Mouse (Mus musculus): ENCODE results near the gene Slc16a2. TPM values are rescaled to one million over a fixed set of nuclear protein-coding genes. Genes with fewer than 3 reads are reported as not detected.

Slc16a2 gene
- total RNA-seq, 2 experiments from 2014 or later, result 1.5 to 6.0 TPM

- H3K4me3 ChIP-seq, result no peak overlapping the region
- no peak overlapping the region for H3K27ac ChIP-seq
- intact Hi-C loops (cut with DNase I), result no loop called here
- TF ChIP-seq CTCF (IDR thresholded peaks at IDR 0.05), result no peak
- DNase-seq, result peak; percentile 15
Observed at GRCm38 (mm10) chrX:103796961-103797360, 24.8 kb downstream of the Slc16a2 start.

- Histone ChIP-seq H3K4me3 (no peak overlapping the region), H3K27ac (no peak overlapping the region)
- no peak for TF ChIP-seq CTCF (IDR thresholded peaks at IDR 0.05)
- no peak for DNase-seq
- intact Hi-C loops (cut with DNase I), result no loop called here
Observed at GRCm38 (mm10) chrX:103795506-103795905, 26.3 kb downstream of the Slc16a2 start.

DNA sequence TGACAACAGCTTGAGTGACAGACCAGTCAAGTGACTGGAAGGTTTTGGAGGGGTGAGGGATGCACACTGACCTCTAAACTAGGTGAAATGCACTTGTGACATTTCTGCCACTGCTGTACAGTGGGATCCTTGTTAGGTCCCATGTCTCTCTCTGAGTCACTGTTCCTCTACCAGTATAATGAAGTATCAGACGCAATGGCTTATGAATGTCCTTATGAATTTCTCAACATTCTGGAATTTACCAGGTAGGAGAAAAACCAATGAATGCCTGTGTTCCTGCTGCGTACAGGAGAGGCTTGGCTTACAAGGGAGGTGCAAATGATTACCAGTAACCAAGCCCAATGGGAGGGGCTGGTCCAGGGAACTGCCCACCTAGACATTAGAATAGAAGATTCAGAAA, 30.5 kb downstream of the Slc16a2 start:
- H3K27ac ChIP-seq, result no peak overlapping the region
- no peak for DNase-seq
- no peak overlapping the region for H3K4me3 ChIP-seq
- no peak for TF ChIP-seq CTCF (IDR thresholded peaks at IDR 0.05)
- intact Hi-C loops (cut with DNase I), result no loop called here

DNA sequence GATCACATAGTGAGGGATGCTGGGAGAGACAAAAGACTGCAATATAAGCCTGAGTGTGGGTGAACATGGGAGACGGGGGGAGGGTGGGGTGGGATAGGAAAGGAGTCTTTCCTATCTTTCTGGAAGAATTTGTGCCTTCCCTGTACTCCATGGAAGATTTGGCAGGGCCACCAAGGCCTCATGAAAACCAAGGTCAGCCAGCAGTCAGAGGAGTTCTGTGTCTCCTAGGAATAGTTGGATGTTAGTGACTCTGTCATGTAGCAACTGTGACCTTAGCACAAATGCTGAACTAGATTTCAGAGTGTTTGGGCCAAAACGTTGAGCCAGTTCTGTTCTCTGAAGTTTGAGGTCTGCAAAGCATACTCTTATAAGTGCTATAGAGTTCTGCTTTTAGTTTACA, 36.1 kb downstream of the Slc16a2 start:
- peak; percentile 14 for DNase-seq
- Histone ChIP-seq H3K4me3 (no peak overlapping the region), H3K27ac (no peak overlapping the region)
- intact Hi-C loops (cut with DNase I), result no loop called here
- no peak for TF ChIP-seq CTCF (IDR thresholded peaks at IDR 0.05)

- H3K27ac ChIP-seq, result no peak overlapping the region
- intact Hi-C loops (cut with DNase I), result no loop called here
- no peak for DNase-seq
- no peak overlapping the region for H3K4me3 ChIP-seq
- no peak for TF ChIP-seq CTCF (IDR thresholded peaks at IDR 0.05)
Observed at GRCm38 (mm10) chrX:103776412-103776811, 45.4 kb downstream of the Slc16a2 start.

DNA sequence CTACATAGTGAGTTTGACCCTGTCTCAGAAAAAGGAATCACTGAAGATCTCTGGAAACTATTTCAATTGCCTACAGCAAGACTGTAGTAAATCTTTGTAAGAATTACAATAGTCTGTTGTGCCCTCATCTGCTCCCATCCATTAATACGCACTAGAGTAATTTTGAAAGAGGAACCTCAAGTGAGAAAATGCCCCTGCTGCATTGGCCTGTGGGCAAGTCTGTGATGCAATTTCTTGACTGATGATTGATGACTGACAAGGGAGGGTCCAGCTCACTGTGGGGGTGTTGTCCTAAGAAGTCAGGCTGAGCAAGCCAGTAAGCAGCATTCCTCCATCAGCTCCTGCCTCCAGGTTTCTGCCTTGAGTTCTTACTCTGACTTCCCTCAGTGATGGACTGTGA, 75.6 kb downstream of the Slc16a2 start:
- H3K4me3 ChIP-seq, result no peak overlapping the region
- no peak for DNase-seq
- no peak overlapping the region for H3K27ac ChIP-seq
- no peak for TF ChIP-seq CTCF (IDR thresholded peaks at IDR 0.05)
- intact Hi-C loops (cut with DNase I), result no loop called here

DNA sequence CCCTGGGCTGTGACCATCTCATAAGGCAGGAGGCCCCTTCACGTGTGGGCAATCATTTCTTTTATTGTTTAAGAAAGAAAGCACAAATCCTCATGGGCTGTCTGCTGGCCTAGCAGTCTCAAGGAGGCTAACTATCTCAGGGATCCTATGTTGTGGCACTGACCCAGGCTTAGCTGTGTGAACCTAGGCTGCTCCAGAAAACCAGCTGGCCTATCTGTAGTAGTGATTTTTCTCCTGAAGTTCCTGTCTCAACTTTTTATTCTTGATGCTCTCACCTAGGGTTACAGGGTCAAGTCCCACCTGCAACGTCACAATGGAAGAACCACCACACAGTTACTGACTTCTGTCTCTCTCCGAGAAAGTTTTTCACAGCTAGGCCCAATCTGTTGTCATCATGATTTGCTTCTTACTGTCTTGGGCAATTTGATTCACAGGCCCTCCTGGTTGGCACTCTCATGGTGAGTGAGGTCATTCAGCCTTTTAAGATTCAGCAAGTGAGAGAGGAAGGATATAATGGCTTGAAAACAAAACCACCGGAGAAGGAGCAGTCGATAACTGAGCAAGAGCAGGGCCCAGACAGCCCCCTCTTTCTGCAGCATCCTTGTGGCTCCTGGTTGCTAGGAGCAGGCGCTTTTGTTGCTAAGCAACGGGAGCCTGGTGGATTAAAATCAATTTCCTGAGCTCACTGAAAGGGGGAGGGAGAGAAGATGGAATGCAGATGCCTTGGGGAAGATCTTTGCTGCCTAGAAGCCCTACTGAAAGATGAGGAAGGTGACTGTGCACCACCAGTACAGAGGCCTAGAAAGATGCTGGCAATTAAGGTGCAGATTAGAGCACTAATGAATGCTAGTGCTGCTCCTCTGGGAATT, 77.4 kb downstream of the Slc16a2 start:
- DNase-seq, result no peak
- H3K4me3 ChIP-seq, result no peak overlapping the region
- intact Hi-C loops (cut with DNase I), result no loop called here
- no peak for TF ChIP-seq CTCF (IDR thresholded peaks at IDR 0.05)
- H3K27ac ChIP-seq, result no peak overlapping the region

DNA sequence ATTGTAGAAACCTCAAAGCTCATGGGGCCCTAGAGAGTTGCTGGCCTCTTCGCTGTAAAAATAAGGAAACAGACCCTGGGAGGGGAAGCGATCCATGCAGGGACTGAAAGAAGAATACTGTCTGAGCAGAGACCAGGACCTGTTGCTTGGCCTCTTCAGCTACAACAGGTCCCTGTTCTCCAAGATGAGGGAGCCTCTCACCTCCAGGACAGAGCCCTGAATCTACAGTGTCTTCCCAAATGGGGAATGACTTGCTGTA, 79.8 kb downstream of the Slc16a2 start:
- TF ChIP-seq CTCF (IDR thresholded peaks at IDR 0.05), result no peak
- H3K4me3 ChIP-seq, result no peak overlapping the region
- no peak for DNase-seq
- intact Hi-C loops (cut with DNase I), result no loop called here
- H3K27ac ChIP-seq, result peak overlapping the region; percentile 49

DNA sequence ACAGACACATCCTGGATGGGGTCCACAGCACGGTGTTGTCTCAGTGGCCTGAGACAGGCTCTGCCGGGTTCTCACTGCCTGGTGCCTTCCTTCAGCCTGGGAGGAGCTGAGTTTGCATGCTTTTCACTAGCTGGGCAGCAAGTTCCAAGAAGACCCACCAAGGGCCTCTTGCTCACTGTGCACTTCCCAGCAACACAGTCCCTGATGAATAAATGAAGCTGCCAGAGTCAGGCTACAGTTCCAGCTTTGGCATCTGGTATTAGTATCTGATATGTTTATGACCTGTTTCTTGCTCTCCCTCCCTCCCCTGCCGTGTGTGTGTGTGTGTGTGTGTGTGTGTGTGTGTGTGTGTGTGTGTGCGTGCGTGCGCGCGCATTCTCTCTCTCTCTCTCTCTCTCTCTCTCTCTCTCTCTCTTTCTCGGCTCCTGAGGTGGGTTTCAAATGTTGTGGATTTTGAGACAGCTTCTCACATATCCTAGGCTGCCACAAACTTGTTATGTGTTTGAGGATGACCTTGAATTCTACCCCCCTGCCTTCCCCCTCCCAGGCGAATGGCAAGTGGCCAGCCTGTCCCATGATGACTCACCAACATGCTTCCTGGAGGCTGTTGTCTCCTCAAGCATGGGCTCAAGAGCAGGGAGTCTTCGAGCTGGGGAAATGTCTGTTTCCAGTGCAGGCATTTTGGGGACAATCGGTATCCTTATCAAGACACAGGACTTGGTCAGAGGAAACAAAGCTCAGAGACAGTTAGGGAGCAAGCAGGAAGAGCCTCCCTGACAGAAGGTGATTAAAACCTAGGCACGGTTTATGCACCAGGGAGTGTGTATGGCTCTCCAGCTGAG, 80.3 kb downstream of the Slc16a2 start:
- peak overlapping the region; percentile 53 for H3K27ac ChIP-seq
- intact Hi-C loops (cut with DNase I), result no loop called here
- peak overlapping the region; percentile 5 for H3K4me3 ChIP-seq
- no peak for TF ChIP-seq CTCF (IDR thresholded peaks at IDR 0.05)
- DNase-seq, result peak; percentile 60

GRCm38 (mm10) chrX:103734041-103734625, 87.7 kb downstream of the Slc16a2 start:
- Histone ChIP-seq H3K4me3 (no peak overlapping the region), H3K27ac (no peak overlapping the region)
- no peak for TF ChIP-seq CTCF (IDR thresholded peaks at IDR 0.05)
- intact Hi-C loops (cut with DNase I), result no loop called here
- DNase-seq, result no peak

DNA sequence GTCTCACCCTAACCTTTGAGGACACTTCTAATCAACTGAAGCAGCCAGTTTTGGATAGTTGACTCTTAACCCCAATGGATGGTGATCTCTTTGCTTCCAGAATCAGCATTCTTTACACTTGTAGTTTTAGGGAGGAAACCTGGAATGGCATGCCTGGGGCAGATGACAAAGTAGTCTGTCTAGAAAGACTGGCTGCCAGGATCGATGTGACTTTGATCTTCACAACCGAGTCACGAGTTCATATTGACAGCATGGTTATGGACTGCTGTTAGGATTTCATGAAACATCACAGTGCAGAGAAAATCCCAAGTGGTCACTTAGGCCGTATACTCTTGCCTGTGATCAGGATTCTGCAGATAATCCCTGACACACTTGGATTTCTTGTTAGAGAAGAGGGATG, 88.7 kb downstream of the Slc16a2 start:
- no peak for DNase-seq
- no peak for TF ChIP-seq CTCF (IDR thresholded peaks at IDR 0.05)
- Histone ChIP-seq H3K4me3 (no peak overlapping the region), H3K27ac (no peak overlapping the region)
- intact Hi-C loops (cut with DNase I), result no loop called here

DNA sequence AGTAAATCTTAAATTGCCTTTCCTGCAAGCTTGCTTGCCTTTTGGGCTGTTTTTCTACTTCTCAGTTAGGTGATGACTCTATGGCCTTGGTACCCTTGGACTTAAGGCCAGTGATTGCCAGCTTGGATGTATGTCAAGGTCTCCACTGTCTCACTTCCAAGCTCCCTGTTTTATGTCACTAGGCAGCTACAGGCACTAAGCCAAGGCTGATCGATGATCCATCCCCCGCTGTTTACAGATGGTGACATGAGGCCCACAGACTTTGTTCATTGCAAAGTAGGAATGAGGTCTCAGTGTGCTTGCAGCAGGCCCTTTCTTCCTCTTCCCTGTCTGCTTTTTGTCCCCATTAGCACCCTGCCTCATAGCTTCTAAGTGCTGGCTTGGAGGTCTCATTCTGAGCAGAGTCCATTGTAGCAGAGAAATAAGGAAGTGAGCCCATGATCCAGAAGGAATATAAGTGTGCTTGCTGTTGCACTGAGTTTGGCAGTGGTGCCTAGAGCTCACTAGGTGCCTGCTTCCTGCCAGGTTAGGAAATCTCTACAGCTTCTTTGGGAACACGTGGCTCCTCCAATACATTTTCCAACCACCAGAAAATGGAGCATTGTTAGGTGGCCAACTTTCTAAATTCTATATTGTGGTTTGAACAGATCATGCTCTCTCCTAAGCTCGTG, 89.6 kb downstream of the Slc16a2 start:
- no peak overlapping the region for H3K4me3 ChIP-seq
- TF ChIP-seq CTCF (IDR thresholded peaks at IDR 0.05), result no peak
- H3K27ac ChIP-seq, result no peak overlapping the region
- DNase-seq, result no peak
- intact Hi-C loops (cut with DNase I), result no loop called here

DNA sequence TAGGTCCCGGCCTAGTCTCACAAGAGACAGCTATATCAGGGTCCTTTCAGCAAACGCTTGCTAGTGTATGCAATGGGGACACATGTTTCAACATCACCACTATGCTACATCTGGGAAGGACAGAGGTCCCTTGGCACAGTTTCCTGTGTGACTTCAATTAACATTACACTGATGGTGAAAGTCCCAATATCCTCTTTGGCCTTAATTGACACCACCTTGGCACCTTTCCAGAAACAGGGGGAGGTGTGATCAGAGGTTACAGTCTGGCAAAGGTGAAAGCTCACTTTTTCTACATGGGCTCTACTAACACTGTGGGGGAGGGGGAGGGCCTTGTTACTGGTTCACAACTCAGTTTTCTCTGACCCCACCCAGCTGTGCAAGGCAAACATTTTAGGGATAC, 99.3 kb downstream of the Slc16a2 start:
- H3K4me3 ChIP-seq, result no peak overlapping the region
- TF ChIP-seq CTCF (IDR thresholded peaks at IDR 0.05), result no peak
- no peak for DNase-seq
- intact Hi-C loops (cut with DNase I), result no loop called here
- no peak overlapping the region for H3K27ac ChIP-seq

Data from gastrocnemius, adult 2 months (tissue).